Mouse (Mus musculus) erythroblast, embryonic 14.5 days (primary cell): ENCODE measurements at regions not wholly inside any gene's neighbourhood (a gene's known extent, or its start where the extent isn't known, plus 50 kb on each side); places are given as distances from the start of the nearest gene placed in this dataset.

Experiments used
- GATA1 ChIP-seq: IDR thresholded peaks from 2 replicates; pipeline ENCODE4 v1.6.1; 2012; ENCODE audit warnings: low read length, inconsistent platforms, mixed read lengths
- TAL1 ChIP-seq: IDR thresholded peaks from 3 replicates; pipeline ENCODE4 v1.6.1; 2012; ENCODE audit warnings: low read length, inconsistent platforms, mixed read lengths

- no peak for TF ChIP-seq GATA1
- no peak for TF ChIP-seq TAL1
Measured at GRCm38 (mm10) chr16:24151831-24152247, 163.2 kb upstream of the Bcl6 start.
